Mouse (Mus musculus) testis, adult 2 months (tissue): Measurements from ENCODE around the gene Maml1. TPM values are rescaled to one million over a fixed set of nuclear protein-coding genes. Genes with fewer than 3 reads are reported as not detected.
A peak's percentile ranks its signal among the peaks of the same experiment; 100 is the strongest.

ENCODE experiments used
- H3K27ac ChIP-seq: fragments of 200-500 bp; 2 replicates; pipeline ENCODE4 v1.5.1; 2012; ENCODE audit warnings: low read depth, low read length; ENCODE audit not compliant: control insufficient read depth, insufficient read depth
- H3K27me3 ChIP-seq: fragments of 200-500 bp; 2 replicates; pipeline ENCODE4 v1.6.1; 2012; ENCODE audit warnings: mild to moderate bottlenecking, low read length, moderate library complexity; ENCODE audit not compliant: control insufficient read depth, insufficient read depth
- H3K36me3 ChIP-seq: fragments of 200-500 bp; 2 replicates; pipeline ENCODE4 v1.6.1; 2012; ENCODE audit warnings: mild to moderate bottlenecking, low read length; ENCODE audit not compliant: control insufficient read depth, insufficient read depth
- H3K4me1 ChIP-seq: fragments of 200-500 bp; 2 replicates; pipeline ENCODE4 v1.6.1; 2012; ENCODE audit warnings: low read length; ENCODE audit not compliant: control insufficient read depth, insufficient read depth
- H3K4me3 ChIP-seq: fragments of 200-500 bp; 2 replicates; pipeline ENCODE4 v1.5.1; 2012; ENCODE audit warnings: low read depth, mild to moderate bottlenecking, low read length, moderate library complexity, mixed read lengths; ENCODE audit not compliant: control insufficient read depth
- CTCF ChIP-seq: fragments of 200-500 bp; IDR thresholded peaks from 2 replicates; pipeline ENCODE4 v1.5.1; 2012; ENCODE audit warnings: low read depth, mild to moderate bottlenecking, inconsistent platforms, low read length, moderate library complexity; ENCODE audit not compliant: control insufficient read depth, insufficient read depth, insufficient replicate concordance
- POLR2A ChIP-seq: fragments of 200-500 bp; IDR thresholded peaks from 2 replicates; pipeline ENCODE4 v1.6.1; 2012; ENCODE audit warnings: low read depth, mild to moderate bottlenecking, inconsistent platforms, low read length, moderate library complexity; ENCODE audit not compliant: control insufficient read depth
- polyA plus RNA-seq: library from polyadenylated mRNA; depleted of rRNA; stranded (reverse); fragments of >200 nt; gene quantifications from 2 replicates; pipeline ENCODE4 v1.2.3, GENCODE M21; 2012

Maml1 gene
- polyA plus RNA-seq, 1 experiment: 4.2 TPM

DNA sequence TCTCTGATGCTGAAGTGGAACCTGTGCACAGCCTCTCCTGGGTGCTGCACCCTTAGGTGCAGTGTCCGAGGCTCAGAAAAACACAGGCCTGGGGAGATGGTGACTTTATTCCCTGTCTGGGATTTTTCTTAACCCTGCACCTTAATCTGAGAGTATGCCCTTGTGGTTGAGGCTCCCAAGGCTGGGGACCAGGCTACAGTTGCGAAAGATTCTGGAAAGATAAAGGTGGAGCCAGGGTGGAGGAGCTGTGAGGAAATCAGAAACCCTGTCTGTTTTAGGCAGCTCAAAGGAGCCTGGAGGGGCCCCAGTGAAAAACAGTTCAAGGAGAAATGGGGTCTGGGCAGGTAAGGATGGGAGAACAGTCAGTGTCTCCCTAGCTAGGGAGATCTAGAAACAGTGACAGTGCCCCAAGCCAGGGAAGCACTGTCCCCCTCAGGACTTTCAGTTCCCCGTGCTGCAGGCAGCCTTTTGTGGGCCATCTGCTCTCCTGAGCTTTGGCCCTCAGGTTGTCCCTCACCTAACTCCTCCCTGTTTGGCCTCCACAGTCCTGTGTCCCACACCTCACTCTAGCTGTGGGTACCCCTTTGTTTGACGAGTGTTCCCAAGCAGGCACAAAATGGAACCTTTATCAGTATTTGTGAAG, 75.3 kb downstream of the Maml1 start:
- H3K4me3 ChIP-seq: no peak overlapping the region
- peak overlapping the region; percentile 68; the same call in 1 of the 2 replicates for H3K27ac ChIP-seq
- TF ChIP-seq POLR2A (no peak), CTCF (no peak)
- H3K27me3 ChIP-seq: no peaks in the 10 kb centered on the region
- H3K4me1 ChIP-seq: peaks cover 2% of the 10 kb centered on the region
- no peaks in the 10 kb centered on the region for H3K36me3 ChIP-seq

DNA sequence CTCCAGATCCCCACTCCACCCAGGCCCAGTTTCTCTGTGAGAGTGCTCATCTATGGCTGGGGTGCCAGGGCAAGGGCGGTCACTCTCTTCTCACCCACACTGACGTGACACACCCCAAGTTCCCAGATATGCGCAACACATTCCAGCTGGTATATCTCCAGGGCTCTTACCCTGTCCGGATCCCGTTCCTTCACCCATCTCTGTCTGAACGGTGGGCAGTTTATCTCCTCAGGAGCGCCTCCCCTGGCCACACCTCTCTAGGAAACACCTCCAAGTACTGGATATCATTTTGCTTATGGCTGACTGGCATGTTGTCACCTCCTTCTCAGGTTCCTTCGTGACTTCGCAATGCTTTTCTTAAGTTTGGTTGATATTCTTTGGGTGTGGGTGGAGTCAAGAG, 76.5 kb downstream of the Maml1 start:
- peaks cover 2% of the 10 kb centered on the region for H3K4me1 ChIP-seq
- no peaks in the 10 kb centered on the region for H3K27me3 ChIP-seq
- no peak for TF ChIP-seq POLR2A
- TF ChIP-seq CTCF: no peak
- H3K27ac ChIP-seq: no peak overlapping the region
- no peaks in the 10 kb centered on the region for H3K36me3 ChIP-seq
- H3K4me3 ChIP-seq: no peak overlapping the region

DNA sequence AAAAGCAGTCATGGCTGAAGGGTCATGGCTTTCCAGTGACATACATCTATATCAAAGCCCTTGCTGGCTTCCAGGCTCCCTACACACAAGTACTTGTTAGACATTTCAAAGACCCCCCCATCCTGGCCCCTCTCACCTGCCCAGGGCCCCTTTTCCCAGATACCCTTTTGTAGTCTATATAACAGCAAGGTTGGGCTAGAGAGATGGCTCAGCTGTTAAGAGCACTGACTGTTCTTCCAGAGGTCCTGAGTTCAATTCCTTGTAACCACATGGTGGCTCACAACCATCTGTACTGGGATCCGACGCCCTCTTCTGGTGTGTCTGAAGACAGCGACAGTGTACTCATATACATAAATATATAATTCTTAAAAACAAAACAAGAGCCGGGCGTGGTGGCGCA, 77.5 kb downstream of the Maml1 start:
- Histone ChIP-seq H3K36me3 (no peaks in the 10 kb centered on the region), H3K27me3 (no peaks in the 10 kb centered on the region), H3K27ac (no peak overlapping the region), H3K4me3 (no peak overlapping the region), H3K4me1 (peaks cover 2% of the 10 kb centered on the region)
- no peak for TF ChIP-seq POLR2A

DNA sequence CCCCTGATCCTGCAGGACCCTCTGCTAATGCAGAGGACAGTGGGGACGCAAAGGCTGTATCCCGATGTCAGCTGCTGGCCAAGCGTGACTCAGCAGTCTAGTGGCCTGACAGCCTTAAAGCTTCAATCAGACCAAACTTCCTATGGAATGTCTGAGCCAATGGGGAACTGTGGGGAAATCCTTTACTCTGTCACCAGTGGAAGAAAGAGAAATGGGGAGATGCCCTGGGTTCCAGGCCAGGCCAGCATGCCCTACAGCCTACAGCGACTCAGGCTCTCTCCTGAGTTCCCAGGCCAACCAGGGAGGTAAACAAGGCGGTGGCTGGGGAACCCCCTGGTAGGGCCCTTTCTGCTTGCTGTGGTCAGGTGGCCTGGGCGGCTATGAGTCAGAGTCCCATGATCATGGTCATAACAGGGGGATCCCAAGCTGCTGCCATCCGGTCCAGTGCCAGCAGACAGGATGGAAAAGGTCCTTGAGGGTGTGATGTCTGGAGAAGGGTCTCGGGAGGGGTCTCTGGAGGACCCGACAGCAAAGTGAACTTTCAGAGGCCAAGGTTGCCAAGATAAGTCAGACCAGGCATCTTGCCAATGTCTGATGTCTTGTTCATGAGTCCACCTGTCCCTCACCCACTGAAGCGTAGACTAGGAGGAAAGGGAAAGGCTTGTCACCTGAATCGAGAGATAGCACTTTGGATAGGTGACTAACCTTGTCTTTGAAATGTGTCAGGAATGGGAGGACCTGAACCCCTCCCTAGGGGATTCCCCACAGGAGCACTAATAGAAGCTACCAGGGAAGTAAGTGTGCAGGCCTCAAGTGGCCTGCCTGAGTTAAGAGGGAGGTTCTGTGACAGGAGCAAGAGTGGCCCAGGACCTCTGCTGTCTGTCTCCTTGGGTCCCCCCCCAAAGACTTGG, 79.0 kb downstream of the Maml1 start:
- Histone ChIP-seq H3K36me3 (no peaks in the 10 kb centered on the region), H3K4me1 (peaks cover 2% of the 10 kb centered on the region), H3K4me3 (no peak overlapping the region), H3K27ac (peak overlapping the region; percentile 20; the same call in 1 of the 2 replicates), H3K27me3 (no peaks in the 10 kb centered on the region)
- no peak for TF ChIP-seq POLR2A
- TF ChIP-seq CTCF: no peak

DNA sequence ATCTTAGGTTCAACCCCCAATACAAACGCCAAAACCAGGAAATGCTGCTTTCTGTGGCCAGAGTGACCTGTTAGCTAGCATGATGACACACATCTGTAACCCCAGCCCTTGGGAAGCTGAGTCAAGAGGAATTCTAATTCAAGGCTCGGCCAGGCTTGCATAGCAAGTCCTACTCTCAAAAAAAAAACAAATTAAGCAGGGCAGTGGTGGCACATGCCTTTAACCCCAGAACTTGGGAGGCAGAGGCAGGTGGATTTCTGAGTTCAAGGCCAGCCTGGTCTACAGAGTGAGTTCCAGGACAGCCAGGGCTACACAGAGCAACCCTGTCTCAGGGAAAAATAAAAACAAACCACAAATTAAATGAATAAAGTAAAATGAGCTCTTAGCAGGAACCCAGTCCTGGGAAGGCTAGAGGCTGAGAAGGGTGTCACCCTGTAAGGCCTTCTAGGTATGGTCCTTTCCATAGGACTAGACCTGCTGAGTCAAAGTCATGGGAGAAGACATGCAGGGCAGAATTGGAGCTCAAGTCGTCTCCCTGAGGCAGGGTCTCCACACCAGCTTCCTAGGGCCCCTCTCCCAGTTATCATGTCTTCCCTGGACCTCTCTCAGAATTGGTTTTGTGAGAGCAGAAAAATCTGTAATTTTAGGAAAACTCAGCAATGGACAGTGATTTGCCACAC, 79.9 kb downstream of the Maml1 start:
- Histone ChIP-seq H3K4me1 (peaks cover 2% of the 10 kb centered on the region), H3K27me3 (no peaks in the 10 kb centered on the region), H3K36me3 (no peaks in the 10 kb centered on the region), H3K4me3 (no peak overlapping the region), H3K27ac (peak overlapping the region; percentile 20; the same call in 1 of the 2 replicates)
- no peak for TF ChIP-seq CTCF
- TF ChIP-seq POLR2A: no peak

DNA sequence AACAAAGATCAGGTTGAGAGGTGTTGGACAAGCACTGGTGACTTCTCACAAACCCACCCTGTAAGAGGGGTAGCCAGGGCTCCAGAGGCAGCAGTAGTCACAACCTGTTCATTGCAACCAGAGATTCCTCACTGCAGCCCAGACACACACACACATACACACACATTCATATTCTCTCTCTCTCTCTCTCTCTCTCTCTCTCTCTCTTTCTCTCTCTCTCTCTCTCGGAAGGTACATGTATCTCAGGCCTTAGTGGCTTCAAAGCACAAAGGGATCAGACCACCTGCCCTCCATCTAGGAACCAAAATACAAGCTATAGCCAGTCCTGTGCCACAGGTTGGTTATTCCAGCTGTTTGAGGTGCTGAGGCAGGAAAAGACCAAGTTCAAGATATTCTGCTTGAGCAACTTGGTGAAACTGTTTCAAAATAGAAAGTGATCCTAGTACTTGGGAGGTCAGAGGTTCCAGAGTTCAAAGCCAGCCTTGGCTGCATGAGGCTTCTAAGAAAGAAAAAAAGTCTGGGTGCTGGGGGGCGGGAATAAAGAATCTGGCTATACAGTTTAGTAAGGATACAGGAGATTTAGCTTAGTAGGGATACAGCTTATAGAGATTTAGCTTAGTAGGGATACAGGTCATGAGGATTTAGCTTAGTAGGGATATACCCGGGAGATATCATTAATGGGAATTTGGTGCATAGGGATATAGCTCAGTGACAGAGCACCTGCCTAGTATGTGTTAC, 80.6 kb downstream of the Maml1 start:
- no peak for TF ChIP-seq POLR2A
- no peak for TF ChIP-seq CTCF
- Histone ChIP-seq H3K27ac (no peak overlapping the region), H3K27me3 (no peaks in the 10 kb centered on the region), H3K36me3 (no peaks in the 10 kb centered on the region; the same call in 1 of the 2 replicates), H3K4me3 (peak overlapping the region; percentile 95), H3K4me1 (peaks cover 2% of the 10 kb centered on the region)
